8 mouse cellular contexts compared by ENCODE assay signal in the genomic region with DNA sequence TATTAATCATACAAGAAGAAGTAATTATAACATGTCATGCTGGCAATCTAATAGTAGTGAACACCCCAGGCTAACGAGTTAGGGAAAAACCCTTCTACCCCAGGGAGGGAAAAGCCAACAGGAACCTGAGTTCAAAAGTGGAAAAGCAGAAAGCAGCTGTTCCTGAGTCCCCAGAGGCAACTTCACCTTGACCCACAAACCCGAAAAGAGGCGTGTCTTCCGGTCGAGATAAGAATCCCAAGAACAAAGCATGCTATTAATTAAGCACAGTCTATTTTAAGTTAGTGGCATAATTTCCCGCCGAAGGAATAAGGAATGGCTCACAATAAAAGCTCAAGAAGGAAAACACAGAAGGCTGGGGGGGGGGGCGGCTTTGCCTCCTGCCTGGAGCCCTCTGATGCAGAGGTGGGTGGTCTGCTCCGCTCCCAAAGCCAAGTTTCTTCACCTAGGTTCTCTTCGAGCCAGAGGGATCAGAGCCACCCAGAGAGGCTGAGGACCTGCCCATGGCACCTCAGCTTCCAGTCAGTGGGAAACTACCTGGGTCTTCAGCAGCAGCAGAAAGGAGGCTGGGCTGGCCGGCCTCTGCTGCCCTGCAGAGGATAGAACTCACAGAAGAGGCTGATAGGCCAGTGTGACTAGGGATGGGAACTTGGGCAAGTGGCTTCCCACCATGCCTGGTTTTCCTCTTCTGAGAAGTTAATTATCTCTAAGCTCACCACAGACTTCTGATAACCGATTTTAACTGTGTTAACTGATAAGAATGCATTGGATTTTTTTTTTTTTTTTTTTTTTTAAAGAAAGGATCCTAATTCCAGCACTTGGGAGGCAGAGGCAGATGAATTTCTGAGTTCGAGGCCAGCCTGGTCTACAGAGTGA. TPM values are rescaled to one million over a fixed set of nuclear protein-coding genes. Genes with fewer than 3 reads are reported as not detected.
DNase-seq lines count a peak whose midpoint lies in the region; ATAC-seq and TF ChIP-seq lines count a peak whose summit lies in the region.

No protein-coding gene starts in this region.

- H3K4me3 ChIP-seq in gastrocnemius, adult 2 months: peak overlapping the region; percentile 40
- no peak overlapping the region for H3K4me3 ChIP-seq in midbrain, embryonic 12.5 days
- no peak overlapping the region for H3K4me3 ChIP-seq in midbrain, postnatal 0 days (ENCODE audit: low read depth, low read length)
- H3K4me3 ChIP-seq in liver, postnatal 0 days (ENCODE audit: low read depth, low read length): no peak overlapping the region

- intact Hi-C loops in gastrocnemius, adult 2 months (cut with DNase I): no loop called here
- intact Hi-C loops in gastrocnemius, postnatal 36 days (cut with DNase I): no loop called here

- no peaks in the 10 kb centered on the region for H3K36me3 ChIP-seq in midbrain, embryonic 12.5 days
- no peaks in the 10 kb centered on the region for H3K36me3 ChIP-seq in midbrain, postnatal 0 days (ENCODE audit: insufficient read depth, low read length)
- H3K36me3 ChIP-seq in liver, postnatal 0 days (replicated peaks; ENCODE audit: insufficient read depth, low read length): no peaks in the 10 kb centered on the region

- H3K9me3 ChIP-seq in midbrain, embryonic 12.5 days: no peaks in the 10 kb centered on the region
- H3K9me3 ChIP-seq in midbrain, postnatal 0 days (ENCODE audit: low read length): no peaks in the 10 kb centered on the region
- H3K9me3 ChIP-seq in liver, postnatal 0 days (ENCODE audit: low read length): no peaks in the 10 kb centered on the region

- no peak for TF ChIP-seq CTCF in gastrocnemius, adult 2 months (IDR thresholded peaks at IDR 0.05)
- TF ChIP-seq CTCF in midbrain, postnatal 0 days (IDR thresholded peaks at IDR 0.05): no peak
- no peak for TF ChIP-seq CTCF in liver, postnatal 0 days (IDR thresholded peaks at IDR 0.05; ENCODE audit: low read depth)

- no peak for TF ChIP-seq EP300 in liver, postnatal 0 days (IDR thresholded peaks at IDR 0.05; ENCODE audit: low read depth)

- WGBS in midbrain, embryonic 12.5 days: 64% methylated on average over 13 of the region's 13 CpGs
- 61% methylated on average over 13 of the region's 13 CpGs for WGBS in midbrain, postnatal 0 days
- WGBS in liver, postnatal 0 days (ENCODE audit: insufficient replicate concordance): 32% methylated on average over 13 of the region's 13 CpGs

- H3K27me3 ChIP-seq in midbrain, embryonic 12.5 days: no peaks in the 10 kb centered on the region
- H3K27me3 ChIP-seq in midbrain, postnatal 0 days (ENCODE audit: insufficient read depth, low read length): no peaks in the 10 kb centered on the region
- no peaks in the 10 kb centered on the region for H3K27me3 ChIP-seq in liver, postnatal 0 days (ENCODE audit: insufficient read depth, low read length)

- H3K9ac ChIP-seq in midbrain, embryonic 12.5 days (replicated peaks): no peak overlapping the region
- H3K9ac ChIP-seq in midbrain, postnatal 0 days (replicated peaks; ENCODE audit: low read length, poor library complexity, severe bottlenecking): no peak overlapping the region
- no peak overlapping the region for H3K9ac ChIP-seq in liver, postnatal 0 days (replicated peaks)

- H3K27ac ChIP-seq in gastrocnemius, adult 2 months: peak overlapping the region; percentile 98
- H3K27ac ChIP-seq in midbrain, embryonic 12.5 days (replicated peaks): no peak overlapping the region
- H3K27ac ChIP-seq in midbrain, postnatal 0 days (ENCODE audit: low read depth, low read length): no peak overlapping the region
- no peak overlapping the region for H3K27ac ChIP-seq in liver, postnatal 0 days (ENCODE audit: low read depth)

- ATAC-seq in midbrain, embryonic 12.5 days (ENCODE audit: low FRiP score, low read depth): no peak
- no peak for ATAC-seq in midbrain, postnatal 0 days (ENCODE audit: low FRiP score)
- no peak for ATAC-seq in liver, postnatal 0 days

- no peak for DNase-seq in gastrocnemius, adult 2 months
- DNase-seq in gastrocnemius, postnatal 36 days: no peak
- DNase-seq in midbrain, postnatal 0 days (ENCODE audit: low spot score): no peak
- DNase-seq in induced T-regulatory cell, adult 2 months (ENCODE audit: low read depth): peak; percentile 60
- DNase-seq in liver, postnatal 0 days: no peak
- no peak for DNase-seq in layer of hippocampus, adult 11-12 months (ENCODE audit: low spot score)
- DNase-seq in layer of hippocampus, postnatal 36 days: no peak

- H3K4me1 ChIP-seq in midbrain, embryonic 12.5 days: peaks cover 16% of the 10 kb centered on the region
- H3K4me1 ChIP-seq in midbrain, postnatal 0 days (ENCODE audit: insufficient read depth, low read length): 0 out of 2 replicates have a peak, but pooled peaks cover 6% of the 10 kb centered on the region
- peaks cover 19% of the 10 kb centered on the region for H3K4me1 ChIP-seq in liver, postnatal 0 days (ENCODE audit: insufficient read depth)

- 0 out of 2 replicates have a peak overlapping the region, but pooled peaks have one; percentile 3 for H3K4me2 ChIP-seq in midbrain, embryonic 12.5 days (replicated peaks)
- H3K4me2 ChIP-seq in midbrain, postnatal 0 days (ENCODE audit: low read depth, low read length, poor library complexity, severe bottlenecking): no peak overlapping the region
- peak overlapping the region; percentile 38; the same call in 1 of the 2 replicates for H3K4me2 ChIP-seq in liver, postnatal 0 days (ENCODE audit: low read depth, low read length)

RNA-seq across cellular contexts. Expression of gene Mlec, which starts 3.3 kb away (rescaled TPM):
- total RNA-seq in gastrocnemius, adult 2 months (2021): 100 to 1,000 TPM; 138 to 200 TPM
- 100 to 1,000 TPM; 163 to 241 TPM for total RNA-seq in gastrocnemius, postnatal 36 days (2021)
- 50.0 and 57.1 TPM in 2 replicates for polyA plus RNA-seq in midbrain, embryonic 12.5 days (2016; fragmentation: Nextera tagmentation; extraction: Ambion mirVana)
- 61.7 and 64.6 TPM in 2 replicates for total RNA-seq in midbrain, postnatal 0 days (2014; rRNA removed)
- 11.4 and 16.2 TPM in 2 replicates for polyA plus RNA-seq in midbrain, postnatal 0 days (2015; fragmentation: Nextera tagmentation; extraction: Ambion mirVana)
- polyA plus RNA-seq in liver, postnatal 0 days (2015; fragmentation: Nextera tagmentation; extraction: Ambion mirVana): 8.2 and 10.1 TPM in 2 replicates
- 10 to 100 TPM; 92.7 to 96.4 TPM for total RNA-seq in layer of hippocampus, postnatal 36 days (2021)

RNA-seq across cellular contexts. Expression of gene Unc119b, which starts 26.5 kb away (rescaled TPM):
- total RNA-seq in gastrocnemius, adult 2 months (2021): 10 to 100 TPM; 11.8 to 15.7 TPM
- 1 to 10 TPM; 8.5 to 9.0 TPM for total RNA-seq in gastrocnemius, postnatal 36 days (2021)
- polyA plus RNA-seq in midbrain, embryonic 12.5 days (2016; fragmentation: Nextera tagmentation; extraction: Ambion mirVana): 62.3 and 65.9 TPM in 2 replicates
- 28.4 and 30.0 TPM in 2 replicates for total RNA-seq in midbrain, postnatal 0 days (2014; rRNA removed)
- polyA plus RNA-seq in midbrain, postnatal 0 days (2015; fragmentation: Nextera tagmentation; extraction: Ambion mirVana): 16.9 and 18.4 TPM in 2 replicates
- 6.9 and 8.0 TPM in 2 replicates for polyA plus RNA-seq in liver, postnatal 0 days (2015; fragmentation: Nextera tagmentation; extraction: Ambion mirVana)
- total RNA-seq in layer of hippocampus, postnatal 36 days (2021): 10 to 100 TPM; 31.5 TPM

RNA-seq across cellular contexts. Expression of gene Cabp1, which starts 32.9 kb away (rescaled TPM):
- total RNA-seq in gastrocnemius, adult 2 months (2021): 1 to 10 TPM in 1 of 2 experiments, under 1 TPM in 1; 0.79 to 1.5 TPM
- total RNA-seq in gastrocnemius, postnatal 36 days (2021): 1 to 10 TPM; 1.3 to 1.4 TPM
- polyA plus RNA-seq in midbrain, embryonic 12.5 days (2016; fragmentation: Nextera tagmentation; extraction: Ambion mirVana): 2.3 and 3.6 TPM in 2 replicates
- 15.5 and 29.8 TPM in 2 replicates for total RNA-seq in midbrain, postnatal 0 days (2014; rRNA removed)
- polyA plus RNA-seq in midbrain, postnatal 0 days (2015; fragmentation: Nextera tagmentation; extraction: Ambion mirVana): 11.1 and 12.7 TPM in 2 replicates
- polyA plus RNA-seq in liver, postnatal 0 days (2015; fragmentation: Nextera tagmentation; extraction: Ambion mirVana): not detected in 2 replicates
- total RNA-seq in layer of hippocampus, postnatal 36 days (2021): 100 to 1,000 TPM; 122 to 139 TPM

RNA-seq across cellular contexts. Expression of gene Acads, which starts 42.2 kb away (rescaled TPM):
- 10 to 100 TPM; 49.9 to 81.7 TPM for total RNA-seq in gastrocnemius, adult 2 months (2021)
- 10 to 100 TPM; 68.8 to 71.7 TPM for total RNA-seq in gastrocnemius, postnatal 36 days (2021)
- 38.1 and 38.5 TPM in 2 replicates for polyA plus RNA-seq in midbrain, embryonic 12.5 days (2016; fragmentation: Nextera tagmentation; extraction: Ambion mirVana)
- total RNA-seq in midbrain, postnatal 0 days (2014; rRNA removed): 16.5 and 17.4 TPM in 2 replicates
- 13.4 and 14.1 TPM in 2 replicates for polyA plus RNA-seq in midbrain, postnatal 0 days (2015; fragmentation: Nextera tagmentation; extraction: Ambion mirVana)
- 87.9 and 93.4 TPM in 2 replicates for polyA plus RNA-seq in liver, postnatal 0 days (2015; fragmentation: Nextera tagmentation; extraction: Ambion mirVana)
- total RNA-seq in layer of hippocampus, postnatal 36 days (2021): 10 to 100 TPM in 1 of 2 experiments, 1 to 10 TPM in 1; 8.8 to 10.3 TPM
